Comparison of ENCODE assay signal across 13 mouse cellular contexts in the genomic region with DNA sequence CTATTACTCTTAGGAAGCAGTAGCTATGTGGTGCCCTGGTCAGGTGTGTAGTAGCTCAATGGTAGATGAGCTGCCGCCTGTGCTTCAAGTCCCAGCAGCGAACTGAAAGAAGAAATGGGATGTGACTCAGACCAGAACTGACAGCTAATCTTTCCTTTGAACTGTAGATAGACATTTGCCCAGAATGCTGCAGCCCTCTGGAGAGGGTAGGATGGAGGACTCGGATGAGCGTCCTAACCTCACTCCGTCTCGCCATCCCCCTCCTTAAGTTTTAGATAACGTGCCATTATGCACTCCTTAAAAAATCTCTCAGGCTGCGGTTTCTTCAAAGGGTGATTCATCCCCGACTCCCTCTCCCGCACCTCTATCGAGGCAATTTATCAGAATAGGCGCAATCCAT. TPM values are rescaled to one million over a fixed set of nuclear protein-coding genes. Genes with fewer than 3 reads are reported as not detected.
"Had no signal": no experiment of that assay in that cellular context is flagged by ENCODE, and none has a peak within 500 bp of the region (broad histone marks: within the 10 kb centered on the region; RNA-seq: fewer than 3 reads in every experiment).

No protein-coding gene starts in this region.

- H3K4me3 ChIP-seq: left cerebral cortex, adult 2 months; megakaryocyte, embryonic 14.5 days; midbrain, embryonic 15.5 days; neural tube, embryonic 12.5 days had no signal

- ATAC-seq: midbrain, embryonic 15.5 days had no signal

- DNase-seq: kidney, adult 2 months; kidney, postnatal 25 days; lung, adult 2 months; lung, postnatal 14 days; right cerebral cortex, postnatal 14 days; thymus, postnatal 4 days had no signal

- H3K9me3 ChIP-seq: midbrain, embryonic 15.5 days; neural tube, embryonic 12.5 days had no signal

- H3K4me2 ChIP-seq: midbrain, embryonic 11.5 days; midbrain, embryonic 15.5 days; neural tube, embryonic 12.5 days had no signal

- H3K9ac ChIP-seq: midbrain, embryonic 15.5 days; neural tube, embryonic 12.5 days had no signal

- H3K27ac ChIP-seq: left cerebral cortex, adult 2 months; macrophage; midbrain, embryonic 15.5 days; neural tube, embryonic 12.5 days had no signal

- H3K27me3 ChIP-seq: midbrain, embryonic 15.5 days; neural tube, embryonic 12.5 days had no signal

RNA-seq across cellular contexts. Expression of a gene that starts 20.4 kb away (rescaled TPM):
- polyA plus RNA-seq: kidney, adult 2 months; liver, adult 2 months; macrophage; midbrain, embryonic 15.5 days had no signal
